Mouse (Mus musculus) kidney, adult 11 months (tissue): ENCODE data around the gene Hoxa13.

ENCODE experiments used
- DNase-seq: peaks from one replicate; pipeline ENCODE4 v3.0.0; 2022

Gene Hoxa13

DNA sequence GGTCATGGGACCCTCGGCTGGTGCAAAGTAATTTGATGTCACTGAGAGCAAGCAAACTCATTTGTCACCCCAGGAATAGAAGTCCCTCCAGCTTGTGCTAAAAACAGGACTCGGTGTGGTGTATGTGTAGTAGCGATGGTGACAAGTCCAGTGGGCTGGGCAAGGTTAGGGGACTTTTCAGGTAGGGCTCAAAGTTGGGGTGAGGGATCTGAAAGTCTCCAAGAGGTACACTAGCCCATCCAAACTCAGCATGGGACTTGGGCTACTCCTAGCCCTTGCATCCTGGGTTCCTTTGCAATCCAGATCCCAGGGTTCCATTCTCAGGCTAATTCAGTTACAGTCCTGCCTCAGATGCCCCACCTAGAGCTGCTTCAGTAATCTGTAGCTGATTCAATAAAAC is 8.1 kb upstream of the Hoxa13 start:
- no peak for DNase-seq

DNA sequence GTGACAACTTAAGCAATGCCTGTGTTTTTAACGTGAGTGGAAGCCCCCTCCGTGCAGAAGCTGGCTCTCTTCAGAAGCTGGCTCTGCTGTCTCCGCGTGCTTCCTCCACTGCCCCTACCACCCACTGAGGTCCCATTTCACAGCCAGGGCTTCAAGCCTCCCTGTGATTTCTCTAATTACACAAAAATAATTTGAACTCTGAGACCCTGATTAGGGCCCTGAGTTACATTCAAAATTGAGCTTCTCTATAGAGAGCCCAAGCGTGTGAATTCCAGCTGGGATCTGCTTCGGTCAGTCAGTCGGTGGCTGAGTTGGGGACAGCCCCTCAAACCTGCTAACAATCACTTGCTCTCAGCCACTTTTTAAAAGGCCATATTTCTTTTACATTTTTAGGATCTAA is 7.7 kb upstream of the Hoxa13 start:
- no peak for DNase-seq

DNA sequence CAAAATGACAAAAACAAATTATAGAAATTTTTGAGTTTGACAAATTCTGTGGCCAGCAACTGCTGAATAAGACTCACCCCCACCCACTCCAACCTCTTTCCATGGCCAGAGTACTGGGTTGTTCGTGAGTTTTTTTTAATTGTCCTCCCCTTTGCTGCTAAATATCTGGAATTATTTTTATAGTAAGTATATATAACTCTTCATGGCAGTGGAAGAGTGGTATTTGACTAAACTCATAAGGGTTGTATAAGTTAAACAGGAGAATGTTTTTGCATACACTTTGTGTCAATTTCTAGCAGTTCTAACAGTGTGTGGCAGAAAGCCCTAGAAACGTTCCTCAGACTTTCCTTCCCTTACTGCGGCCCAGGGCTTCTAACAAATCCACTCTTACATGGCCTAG is 7.0 kb upstream of the Hoxa13 start:
- no peak for DNase-seq

DNA sequence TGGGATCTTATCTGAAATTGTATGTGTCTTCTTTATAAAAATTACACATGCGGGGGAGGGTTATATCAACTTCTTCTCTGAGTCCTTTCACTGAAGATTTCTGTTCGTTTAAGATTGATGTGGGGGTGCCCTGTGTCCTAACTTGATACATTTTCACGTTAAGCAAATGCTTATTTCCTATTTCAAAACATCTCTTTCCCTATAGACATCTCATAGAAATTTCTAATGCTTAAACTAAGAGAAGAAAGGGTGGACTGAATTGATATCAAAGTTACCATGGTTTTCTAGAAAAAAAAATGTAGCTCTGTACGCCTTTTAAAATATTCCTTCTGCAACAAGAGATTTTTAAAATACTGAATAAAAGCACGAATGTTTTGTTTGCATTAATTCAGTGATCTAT is 6.5 kb upstream of the Hoxa13 start:
- no peak for DNase-seq

DNA sequence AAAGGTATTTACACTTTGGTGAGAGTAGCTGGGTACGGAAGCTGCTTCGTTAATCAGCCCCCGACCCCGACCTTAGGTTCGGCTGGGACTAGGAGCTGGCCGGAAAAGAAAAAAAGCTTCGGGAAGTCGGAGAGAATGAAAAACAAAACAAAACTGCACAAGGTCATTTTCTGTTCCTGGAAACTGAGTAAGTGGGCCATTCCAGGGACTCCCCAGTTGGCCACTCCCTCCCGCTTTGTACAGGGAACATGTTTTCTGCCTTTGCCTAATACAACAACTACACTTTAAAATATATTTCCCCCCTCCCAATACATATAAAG is 5.9 kb upstream of the Hoxa13 start:
- DNase-seq, result no peak

DNA sequence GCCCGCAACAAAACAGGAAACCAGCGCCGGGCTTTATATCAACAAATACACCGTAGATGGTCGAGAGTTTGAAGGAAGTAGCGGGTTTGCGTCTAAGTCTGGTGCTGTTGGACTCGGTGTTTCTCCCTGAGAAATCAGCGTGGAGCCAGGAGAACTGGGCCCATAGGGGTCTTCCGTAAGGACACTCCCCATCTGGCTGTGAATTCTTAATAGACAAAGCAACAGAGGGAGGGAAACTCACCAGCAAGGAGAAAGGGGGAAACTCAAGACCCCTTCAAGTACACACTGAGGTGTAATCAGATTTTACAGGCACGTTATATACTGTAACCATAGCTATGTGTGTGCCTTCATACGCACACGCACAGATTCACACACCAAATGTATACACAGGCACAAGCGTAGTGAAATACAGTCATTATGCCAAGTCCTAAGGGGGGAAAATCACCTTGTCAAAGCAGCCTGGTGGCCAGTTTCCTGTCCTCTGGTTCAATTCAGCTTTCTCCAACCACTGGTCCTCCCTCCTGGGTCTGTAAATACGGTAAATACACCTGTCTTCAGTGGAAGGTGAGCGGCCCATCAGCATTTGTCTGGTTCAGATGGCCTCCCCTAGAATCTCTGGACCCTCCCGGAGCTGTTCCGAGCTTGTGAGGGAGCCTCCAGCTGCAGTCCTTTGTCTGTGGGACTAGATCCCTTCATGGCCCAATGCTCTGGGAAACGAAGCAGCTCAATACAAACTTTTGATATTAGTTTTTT is 5.4 kb upstream of the Hoxa13 start:
- no peak for DNase-seq

DNA sequence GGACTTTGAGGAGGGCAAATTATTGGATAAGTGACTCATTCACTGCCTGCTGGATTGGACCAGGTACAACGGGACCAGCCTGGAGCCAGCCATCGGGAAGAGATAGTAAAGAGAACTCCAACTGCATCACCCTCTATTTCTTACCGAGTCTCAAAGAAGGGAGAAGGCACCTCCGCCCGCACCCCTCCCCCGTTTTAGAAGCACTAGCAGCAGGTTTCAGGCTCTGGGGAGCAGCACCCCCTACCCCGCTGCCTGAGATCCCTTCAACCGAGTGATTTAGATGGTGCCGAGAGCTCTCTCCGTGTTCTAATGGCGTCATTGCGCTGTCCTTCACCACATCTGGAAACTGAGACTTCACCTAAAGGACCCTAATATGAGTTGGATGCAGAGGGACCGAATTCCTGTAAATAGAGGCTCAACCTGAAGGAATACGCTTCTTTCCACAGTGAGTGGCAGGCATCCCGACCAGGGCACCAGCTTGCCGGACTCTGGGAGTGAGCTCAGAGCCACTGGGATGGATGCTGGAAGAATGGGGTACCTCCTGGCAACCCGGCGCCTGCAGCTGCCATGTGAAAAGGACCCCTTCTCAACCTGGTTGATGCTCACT is 4.7 kb upstream of the Hoxa13 start:
- no peak for DNase-seq

DNA sequence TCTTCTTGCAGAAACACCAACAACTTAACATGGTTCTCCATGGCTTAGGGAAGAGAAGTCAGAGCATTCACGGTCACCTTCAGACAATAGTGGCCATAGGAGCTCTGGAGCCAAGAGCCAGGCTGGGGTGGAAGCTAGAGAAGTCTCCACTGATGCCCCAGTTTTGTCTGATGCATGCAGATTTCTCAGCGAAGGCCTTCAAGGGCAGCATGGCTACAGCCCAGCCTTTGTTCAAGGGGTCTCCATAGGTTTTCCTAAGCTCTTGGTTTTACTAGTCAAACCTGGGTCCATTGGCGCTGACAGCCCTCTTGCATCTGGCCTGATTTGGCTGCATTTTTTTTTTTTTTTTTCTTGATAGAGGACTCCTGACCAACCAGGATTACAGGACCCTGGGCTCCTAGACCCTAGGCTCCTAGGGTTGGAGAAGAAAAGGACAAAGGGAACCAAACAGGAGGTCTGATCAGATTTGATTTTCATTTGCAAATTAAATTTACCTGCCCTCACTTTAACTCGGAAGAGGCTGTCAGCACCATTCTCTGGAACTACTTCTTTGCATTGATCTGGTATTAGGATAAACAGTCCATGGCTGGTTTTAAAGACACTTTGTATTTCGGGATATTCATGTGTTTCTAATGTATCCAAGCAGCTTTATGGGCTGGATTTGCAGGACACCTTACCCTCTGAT is 3.6 kb upstream of the Hoxa13 start:
- no peak for DNase-seq

DNA sequence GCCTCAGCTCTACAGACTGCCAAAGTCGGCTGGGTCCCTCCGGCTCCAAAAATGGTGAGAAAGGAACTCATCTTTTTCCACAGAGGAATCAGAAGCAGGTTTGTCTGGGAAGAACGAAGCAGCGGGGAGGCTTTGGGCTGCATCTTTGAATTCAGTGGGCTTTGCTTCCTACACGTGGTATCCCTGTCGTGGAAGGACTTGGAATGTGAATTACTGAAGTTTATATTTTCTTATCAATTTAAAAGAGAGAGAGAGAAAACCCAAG is 2.6 kb upstream of the Hoxa13 start:
- DNase-seq, result no peak

DNA sequence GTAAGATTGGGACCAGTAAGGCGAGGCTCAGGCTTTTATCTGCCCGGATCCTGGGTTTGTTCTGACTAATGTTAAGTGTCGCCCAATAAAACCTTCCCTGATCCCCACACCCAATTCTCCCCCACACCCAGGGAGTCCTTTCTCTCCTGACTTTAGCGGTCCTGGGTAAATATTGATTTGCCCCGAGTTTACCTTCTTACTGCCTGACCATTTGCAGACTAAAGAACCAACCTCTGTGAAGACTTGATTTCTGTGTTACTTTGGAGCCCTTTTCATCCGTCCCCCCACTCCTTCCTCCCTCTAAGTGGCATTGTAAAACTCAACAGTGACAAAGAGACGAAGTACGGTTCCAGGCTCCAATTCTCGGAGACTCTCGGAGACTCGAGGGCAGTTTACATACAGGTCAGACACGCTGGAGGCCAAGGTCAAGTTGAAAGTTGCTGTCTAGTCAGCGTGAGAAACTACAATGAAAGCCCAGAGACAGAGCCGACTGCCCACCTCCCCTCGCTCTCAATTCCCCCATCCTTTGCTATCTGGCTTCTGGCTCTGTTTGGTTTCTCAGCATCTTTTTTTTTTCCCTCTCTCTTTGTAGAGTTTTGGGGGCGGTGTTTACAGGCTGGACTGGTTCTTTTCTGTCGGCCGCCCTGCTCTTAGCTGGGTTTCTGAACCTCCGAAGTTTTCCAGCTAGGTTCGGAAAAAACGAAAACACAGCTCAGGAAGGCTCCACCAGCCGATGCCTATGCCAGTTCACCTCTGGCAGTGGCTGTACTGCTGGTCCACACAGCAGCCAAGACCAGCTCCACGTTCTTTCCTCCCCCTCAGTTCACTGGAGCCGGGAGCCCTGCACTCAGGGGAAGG is 2.0 kb upstream of the Hoxa13 start:
- no peak for DNase-seq

DNA sequence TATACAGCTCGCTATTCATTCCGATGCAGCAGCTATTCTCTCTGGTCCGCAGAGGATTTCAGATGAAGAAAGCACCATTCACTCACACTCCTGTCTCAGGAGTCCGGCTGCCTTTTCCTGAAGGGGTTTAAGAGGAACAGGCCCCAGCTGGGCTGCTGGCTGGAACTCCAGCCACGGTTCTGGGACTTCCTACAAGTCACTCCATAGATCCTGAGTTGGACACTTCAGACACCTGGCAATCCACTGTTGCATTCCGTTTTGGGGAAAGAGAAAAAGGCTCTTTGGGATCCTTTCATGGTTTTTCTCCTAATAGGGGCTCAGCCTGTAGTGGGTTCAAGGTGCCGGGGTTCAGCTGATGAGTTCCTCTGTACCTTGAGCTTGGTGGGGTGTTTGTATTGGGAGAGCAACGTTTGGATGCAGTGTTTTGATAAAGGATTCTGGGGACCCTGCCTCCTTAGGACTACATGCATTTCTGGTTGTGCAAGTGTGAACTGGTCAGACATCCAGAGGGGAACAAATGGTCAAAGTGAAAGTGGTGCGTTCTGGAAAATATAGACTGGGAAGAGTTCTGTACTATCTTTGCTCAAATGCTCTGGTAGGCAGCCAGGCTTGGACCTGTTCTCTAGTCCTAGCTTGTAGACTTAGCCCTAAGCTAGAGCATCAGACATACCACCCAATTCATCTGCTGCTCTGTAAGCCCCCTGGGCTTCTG is 1.2 kb upstream of the Hoxa13 start:
- DNase-seq, result no peak

DNA sequence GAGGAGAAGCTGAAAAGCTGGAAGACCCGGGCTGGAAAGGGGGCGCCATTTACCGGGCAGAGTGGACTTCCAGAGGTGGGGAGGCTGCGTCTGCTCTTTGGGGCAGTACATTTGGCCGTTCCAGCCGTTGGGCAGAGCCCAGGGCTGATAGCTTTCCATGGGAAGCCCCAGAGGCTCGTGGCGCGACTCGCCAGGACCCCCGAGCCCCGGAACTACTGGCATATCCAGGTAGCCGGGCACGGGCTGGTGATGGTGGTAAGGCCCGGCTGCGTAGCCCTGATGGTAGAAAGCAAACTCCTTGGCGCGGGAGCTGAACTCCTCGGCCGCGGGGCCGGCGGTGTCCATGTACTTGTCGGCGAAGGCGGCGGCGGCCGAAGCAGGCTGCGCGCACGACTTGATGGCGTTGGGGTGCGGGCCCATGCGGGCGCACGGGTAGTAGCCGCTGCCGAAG is 844 bp downstream of the Hoxa13 start:
- DNase-seq, result no peak

DNA sequence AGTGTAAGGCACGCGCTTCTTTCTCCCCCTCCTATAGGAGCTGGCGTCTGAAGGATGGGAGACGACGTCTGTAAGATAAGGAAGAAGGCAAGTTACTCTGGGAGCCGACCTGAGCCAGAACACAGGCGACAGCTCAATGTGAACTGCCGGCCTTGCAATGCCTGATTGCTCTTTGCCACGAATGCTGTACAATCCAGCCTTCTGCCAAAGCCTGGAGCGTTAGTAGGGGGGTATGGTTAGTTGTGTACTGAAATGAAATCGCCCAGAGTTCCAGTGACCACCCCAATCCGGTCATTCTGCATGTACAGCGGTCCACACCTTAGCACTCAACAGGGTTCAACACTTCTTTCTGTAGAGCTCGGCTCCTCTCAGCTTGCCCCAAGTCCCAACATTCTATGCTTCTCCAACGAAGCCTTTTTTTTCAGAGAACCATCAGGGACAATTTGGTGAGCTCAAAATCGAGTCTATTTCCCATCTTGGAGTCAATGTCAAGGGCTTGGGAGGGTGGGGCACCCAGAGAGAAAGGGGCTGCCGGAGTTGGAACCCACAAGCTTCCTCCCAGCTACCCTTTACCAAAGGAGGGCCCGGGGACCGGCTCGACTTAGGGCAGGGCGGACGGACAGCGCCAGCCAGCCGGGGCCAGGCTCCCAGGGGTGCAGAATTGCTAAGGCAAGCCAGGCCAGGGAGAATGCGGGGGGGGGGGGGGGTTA is 1.4 kb downstream of the Hoxa13 start:
- no peak for DNase-seq

DNA sequence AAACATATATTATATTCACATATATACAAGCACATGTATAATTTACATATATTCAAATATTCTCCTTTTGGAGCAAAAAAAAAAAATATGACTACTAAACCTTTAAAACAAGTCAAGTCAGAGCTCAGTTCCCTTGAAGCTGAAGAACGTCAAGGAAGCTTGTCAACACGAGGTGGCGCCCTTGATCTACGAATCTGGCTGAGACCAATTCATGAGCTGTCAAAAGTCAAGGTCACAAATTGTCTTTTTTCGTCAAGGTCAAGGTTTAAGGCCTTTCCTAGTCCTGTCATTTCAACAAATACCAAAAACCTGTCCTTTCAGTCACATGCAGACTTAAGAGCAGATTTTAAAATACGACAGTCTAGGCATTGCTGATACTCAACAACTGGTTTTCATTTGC is 3.7 kb downstream of the Hoxa13 start:
- peak; percentile 69 for DNase-seq

DNA sequence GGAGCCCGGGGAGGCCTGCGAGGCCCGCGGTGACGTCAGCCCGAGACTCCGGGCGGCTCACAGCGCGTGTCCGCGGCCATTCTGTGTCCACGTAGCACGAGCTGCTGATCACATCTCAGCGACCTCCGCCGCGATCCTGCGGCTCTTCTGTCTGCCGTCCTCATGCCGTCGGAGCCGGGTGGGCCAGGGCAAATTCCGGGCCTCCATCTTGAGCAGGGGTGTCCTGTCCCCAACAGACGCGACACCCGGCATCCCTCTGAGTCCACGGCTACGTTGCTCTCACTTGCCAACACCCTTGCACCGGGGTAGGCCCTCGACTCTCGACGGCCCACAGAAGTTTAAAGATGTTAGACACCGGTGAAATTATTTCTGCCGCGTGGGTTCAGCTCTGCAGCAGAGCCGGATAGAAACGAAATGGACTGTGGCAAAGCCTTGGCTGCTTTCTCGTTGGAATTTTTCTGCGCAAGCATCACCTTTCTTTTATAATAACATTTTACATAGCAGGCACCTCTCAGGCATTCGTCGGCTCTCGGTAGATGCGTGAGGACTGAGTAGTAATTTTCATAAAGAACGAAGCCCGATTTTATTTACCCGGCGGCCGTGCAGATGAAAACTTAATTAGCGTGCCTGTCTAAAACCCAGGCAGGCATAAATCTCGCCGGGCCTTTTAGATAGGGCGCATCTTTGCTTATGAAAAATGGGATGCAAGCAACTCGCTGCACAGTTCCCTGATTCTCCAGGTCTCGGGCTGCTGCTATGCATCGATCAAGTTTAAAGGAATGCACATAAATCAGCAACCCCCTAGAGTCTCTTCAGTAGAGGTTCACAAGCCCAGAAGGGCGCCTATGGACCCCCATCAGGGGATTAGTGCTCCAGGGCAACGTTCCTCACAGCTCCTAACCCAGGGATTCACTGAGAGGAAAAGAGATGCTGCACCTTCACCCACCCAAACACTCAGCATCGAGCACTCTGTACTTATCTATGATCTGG is 6.9 kb downstream of the Hoxa13 start:
- DNase-seq, result no peak

DNA sequence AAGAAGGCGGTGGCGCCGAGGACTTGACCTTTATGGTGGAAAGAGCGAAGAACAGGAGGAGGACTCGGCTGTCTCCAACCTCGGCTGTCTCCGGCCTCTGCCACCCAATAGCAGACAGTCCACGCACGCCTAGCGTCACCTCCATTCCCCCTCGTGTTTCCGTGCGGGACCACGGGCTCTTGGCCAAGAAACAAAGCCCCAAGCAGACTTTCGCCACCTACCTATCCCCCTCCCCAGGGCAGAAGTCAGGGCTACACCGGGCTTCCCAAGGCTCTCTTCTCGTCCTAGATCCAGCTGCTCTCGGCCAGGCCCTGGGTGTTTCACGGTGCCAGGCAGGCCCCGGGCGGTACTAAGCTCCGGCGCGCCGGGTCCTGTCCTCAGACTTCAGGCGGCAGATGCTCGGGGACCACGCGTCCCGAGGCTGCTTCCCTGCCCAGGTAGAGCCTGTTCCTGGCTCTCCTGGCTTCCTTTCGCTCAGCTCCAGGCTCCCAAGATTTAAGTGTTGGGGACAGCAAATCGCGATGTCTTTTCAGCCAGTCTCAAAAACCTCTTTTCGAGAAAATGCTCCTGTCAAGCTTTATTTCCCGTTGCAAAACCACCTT is 7.8 kb downstream of the Hoxa13 start:
- DNase-seq, result no peak

DNA sequence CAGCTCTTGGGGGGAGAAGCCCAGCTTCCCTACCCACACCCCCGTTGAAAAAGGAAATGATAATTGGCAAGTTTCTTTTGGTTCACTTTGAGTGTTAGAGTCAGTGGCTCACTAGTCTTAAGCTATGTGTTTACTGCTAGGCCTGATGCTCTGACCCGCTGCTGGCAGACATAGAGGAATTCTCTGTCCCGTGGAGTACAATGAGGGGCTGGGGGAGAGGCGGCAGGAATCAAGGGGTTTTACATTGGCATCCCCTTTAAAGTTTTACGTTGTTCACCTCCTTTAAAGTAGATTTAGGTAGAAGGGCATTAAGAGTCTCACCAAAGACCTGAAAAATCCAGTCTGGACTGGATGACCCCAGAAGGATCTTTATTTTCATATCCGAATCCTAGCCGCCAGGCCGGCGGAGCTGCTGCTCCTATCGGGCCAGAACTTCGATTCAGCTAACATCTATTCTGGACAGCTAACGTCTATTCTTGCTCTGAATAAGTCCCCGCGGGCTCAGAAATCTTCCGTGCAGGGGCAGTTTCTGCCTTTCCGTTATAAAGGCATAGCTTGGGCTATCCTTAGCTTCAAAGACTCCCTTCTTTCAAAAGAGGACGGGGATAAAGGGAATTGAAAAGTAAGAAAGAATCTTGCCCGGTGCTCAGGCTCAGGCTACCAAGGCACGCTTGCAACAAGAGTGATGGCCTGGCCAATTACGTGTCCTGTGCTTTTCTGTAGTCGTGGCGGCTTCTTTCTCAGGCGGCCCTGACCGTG is 8.5 kb downstream of the Hoxa13 start:
- DNase-seq, result no peak

DNA sequence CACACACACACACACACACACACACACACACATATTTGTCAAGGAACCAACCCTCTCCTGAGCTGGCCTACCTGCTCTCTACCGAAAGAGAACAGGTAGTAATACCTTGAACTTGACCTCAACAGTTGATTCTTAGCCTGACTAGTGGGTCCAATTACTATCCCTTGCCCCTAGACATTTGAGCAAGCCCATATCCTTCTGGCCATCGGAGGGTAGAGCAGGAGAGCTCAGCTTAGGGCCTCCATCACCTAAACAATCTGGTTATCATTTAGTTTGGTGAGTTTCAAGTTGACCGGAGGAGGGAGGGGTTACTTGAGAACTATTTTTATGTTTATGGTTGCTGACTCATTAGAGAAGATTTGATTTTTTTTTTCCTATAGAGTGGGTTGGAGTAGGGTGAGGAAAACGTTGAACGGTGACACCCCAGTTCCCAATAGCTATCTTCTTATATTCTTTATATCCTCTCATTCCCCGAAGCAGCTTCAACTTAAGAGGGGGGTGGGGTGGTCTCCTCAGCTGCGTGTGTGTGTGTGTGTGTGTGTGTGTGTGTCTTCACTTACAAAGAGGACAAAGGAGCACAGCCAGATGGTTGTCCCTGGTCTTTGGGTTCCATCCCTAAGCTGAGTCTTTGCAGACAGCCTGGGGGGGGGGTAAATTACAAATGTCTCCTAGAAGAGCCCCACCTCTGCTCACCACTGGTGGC is 9.4 kb downstream of the Hoxa13 start:
- no peak for DNase-seq

DNA sequence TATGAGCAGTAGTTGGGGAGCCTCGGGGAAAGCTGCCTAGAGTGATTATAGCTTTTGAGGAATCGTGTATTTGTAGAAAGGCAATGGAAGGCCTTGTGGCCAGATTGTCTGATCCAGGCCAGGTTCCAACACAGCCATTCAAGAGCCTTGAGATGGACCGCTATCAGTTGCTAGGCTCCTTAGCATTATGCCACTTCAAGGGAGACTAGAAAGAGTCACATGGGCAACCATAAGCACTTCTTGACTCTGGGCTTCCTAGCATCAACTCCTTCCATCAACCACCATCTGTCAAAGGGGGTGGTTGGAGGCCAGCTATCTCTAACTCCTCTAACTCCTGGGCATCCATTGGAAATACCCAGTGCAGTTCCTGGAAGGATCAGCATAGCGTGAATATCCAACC is 10.9 kb downstream of the Hoxa13 start:
- DNase-seq, result no peak

DNA sequence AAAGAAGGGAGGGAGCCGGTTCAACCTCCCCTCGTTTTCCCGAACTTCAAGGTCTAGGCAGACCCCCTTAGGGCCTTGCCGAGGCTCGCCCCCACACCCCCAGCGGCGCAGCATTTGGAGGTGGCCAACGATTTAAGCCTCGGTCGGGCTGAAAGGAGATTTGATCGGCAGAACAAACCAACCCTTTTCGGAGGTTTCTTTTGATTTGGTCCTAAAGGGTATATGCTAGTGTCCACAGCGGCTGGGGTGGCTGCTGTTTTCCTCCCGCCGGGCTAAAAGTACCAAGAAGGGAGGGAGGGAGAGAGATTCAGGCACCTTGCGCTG is 11.3 kb downstream of the Hoxa13 start:
- DNase-seq, result no peak
